Mouse (Mus musculus) C2C12 (cell line): ENCODE results near the gene Nbr1.

Experiments
- CEBPB ChIP-seq: IDR thresholded peaks from one replicate; pipeline ENCODE4 v1.6.1; 2011; ENCODE audit warnings: low read depth, mild to moderate bottlenecking, control low read depth, moderate library complexity
- CTCF ChIP-seq: IDR thresholded peaks from one replicate; pipeline ENCODE4 v1.5.1; 2011; ENCODE audit not compliant: control insufficient read depth, insufficient read depth, insufficient read length
- FOSL1 ChIP-seq: IDR thresholded peaks from one replicate; pipeline ENCODE4 v1.8.0; 2011; ENCODE audit warnings: mild to moderate bottlenecking, low read length; ENCODE audit not compliant: poor library complexity, insufficient read depth, severe bottlenecking
- USF1 ChIP-seq: IDR thresholded peaks from one replicate; pipeline ENCODE4 v1.6.1; 2011; ENCODE audit warnings: low read depth, mild to moderate bottlenecking, control low read depth, moderate library complexity

GRCm38 (mm10) chr11:101518937-101519336, 33.0 kb upstream of the Nbr1 start:
- TF ChIP-seq CTCF, result no peak
- no peak for TF ChIP-seq USF1
- TF ChIP-seq FOSL1, result no peak
- TF ChIP-seq CEBPB, result no peak
